Mouse (Mus musculus) intestine, postnatal 0 days (tissue): ENCODE results near the gene Vangl2. TPM values are rescaled to one million over a fixed set of nuclear protein-coding genes. Genes with fewer than 3 reads are reported as not detected.

ENCODE experiments used
- ATAC-seq: fragments of 200-750 bp; cut with Nextera tagmentation; 2 replicates; pipeline ENCODE4 v1.8.0; 2017; ENCODE audit warnings: mild to moderate bottlenecking, moderate TSS enrichment, moderate library complexity
- H3K27ac ChIP-seq: fragments of 300-500 bp; sonication (generic); 2 replicates; pipeline ENCODE4 v1.5.1; 2014; ENCODE audit warnings: mild to moderate bottlenecking, low read depth, low read length, moderate library complexity
- H3K27me3 ChIP-seq: fragments of 300-500 bp; sonication (generic); replicated peaks from 2 replicates; pipeline ENCODE4 v1.6.1; 2014; ENCODE audit warnings: low read length, mixed read lengths; ENCODE audit not compliant: control insufficient read depth, insufficient read depth
- H3K36me3 ChIP-seq: fragments of 300-500 bp; sonication (generic); 2 replicates; pipeline ENCODE4 v1.6.1; 2014; ENCODE audit warnings: mild to moderate bottlenecking, moderate library complexity; ENCODE audit not compliant: control insufficient read depth, insufficient read depth
- H3K4me1 ChIP-seq: fragments of 300-500 bp; sonication (generic); replicated peaks from 2 replicates; pipeline ENCODE4 v1.6.1; 2014; ENCODE audit warnings: antibody characterized with exemption, low read length, mixed read lengths; ENCODE audit not compliant: control insufficient read depth, insufficient read depth
- H3K4me2 ChIP-seq: fragments of 300-500 bp; sonication (generic); replicated peaks from 2 replicates; pipeline ENCODE4 v1.6.1; 2014; ENCODE audit warnings: low read depth, mild to moderate bottlenecking, moderate library complexity
- H3K4me3 ChIP-seq: fragments of 300-500 bp; sonication (generic); 2 replicates; pipeline ENCODE4 v1.5.1; 2014; ENCODE audit warnings: low read depth, low read length
- H3K9ac ChIP-seq: fragments of 300-500 bp; sonication (generic); 2 replicates; pipeline ENCODE4 v1.6.1; 2014; ENCODE audit warnings: mild to moderate bottlenecking, low read depth, low read length
- H3K9me3 ChIP-seq: fragments of 300-500 bp; sonication (generic); 2 replicates; pipeline ENCODE4 v1.6.1; 2016; ENCODE audit warnings: mixed run types; ENCODE audit not compliant: control insufficient read depth
- CTCF ChIP-seq: sonication (generic); IDR thresholded peaks from 2 replicates; pipeline ENCODE4 v1.5.1; 2016; ENCODE audit warnings: low read depth, mild to moderate bottlenecking, control low read depth, antibody characterized with exemption, moderate library complexity
- WGBS: fragments of 180-500 bp; shearing (Covaris S2); extraction: QIAGEN DNeasy Blood & Tissue Kit; methylation state at CpG from one replicate; pipeline ENCODE4 v1.1.7; 2014; 5-methylcytosine and 5-hydroxymethylcytosine counted together
- polyA plus RNA-seq: library from polyadenylated mRNA; unstranded; fragments of >200 nt; fragmentation: Nextera tagmentation; extraction: Ambion mirVana; gene quantifications from 2 replicates; pipeline ENCODE4 v1.2.1, GENCODE M21; 2015

Gene Vangl2
- polyA plus RNA-seq, 1 experiment from 2014 or later: 3.3 TPM

- Histone ChIP-seq H3K4me1 (no peaks in the 10 kb centered on the region), H3K4me2 (no peak overlapping the region), H3K9ac (no peak overlapping the region), H3K27ac (no peak overlapping the region), H3K27me3 (no peaks in the 10 kb centered on the region), H3K36me3 (no peaks in the 10 kb centered on the region), H3K9me3 (no peaks in the 10 kb centered on the region), H3K4me3 (no peak overlapping the region)
- 100% methylated on average over 1 of the region's 1 CpGs for WGBS
- no peak for ATAC-seq
- TF ChIP-seq CTCF: no peak
Observed at GRCm38 (mm10) chr1:171984121-171984520, 44.1 kb downstream of the Vangl2 start.

GRCm38 (mm10) chr1:171983372-171984001, 44.8 kb downstream of the Vangl2 start:
- Histone ChIP-seq H3K36me3 (no peaks in the 10 kb centered on the region), H3K4me1 (no peaks in the 10 kb centered on the region), H3K27me3 (no peaks in the 10 kb centered on the region), H3K4me2 (no peak overlapping the region), H3K9ac (no peak overlapping the region), H3K27ac (no peak overlapping the region), H3K9me3 (no peaks in the 10 kb centered on the region), H3K4me3 (no peak overlapping the region)
- no peak for TF ChIP-seq CTCF
- 62% methylated on average over 3 of the region's 3 CpGs for WGBS
- ATAC-seq: no peak

- H3K27ac ChIP-seq: no peak overlapping the region
- no peaks in the 10 kb centered on the region for H3K27me3 ChIP-seq
- H3K4me1 ChIP-seq: no peaks in the 10 kb centered on the region
- H3K9me3 ChIP-seq: no peaks in the 10 kb centered on the region
- H3K36me3 ChIP-seq: no peaks in the 10 kb centered on the region
- no peak for TF ChIP-seq CTCF
- ATAC-seq: no peak
- 75% methylated on average over 4 of the region's 4 CpGs for WGBS
- no peak overlapping the region for H3K4me2 ChIP-seq
- H3K4me3 ChIP-seq: no peak overlapping the region
- no peak overlapping the region for H3K9ac ChIP-seq
Observed at GRCm38 (mm10) chr1:171982740-171983139, 45.5 kb downstream of the Vangl2 start.

GRCm38 (mm10) chr1:171982170-171982569, 46.1 kb downstream of the Vangl2 start:
- H3K9ac ChIP-seq: no peak overlapping the region
- no peaks in the 10 kb centered on the region for H3K27me3 ChIP-seq
- ATAC-seq: no peak

GRCm38 (mm10) chr1:171979969-171980730, 48.1 kb downstream of the Vangl2 start:
- no peak overlapping the region for H3K4me2 ChIP-seq
- no peaks in the 10 kb centered on the region for H3K36me3 ChIP-seq
- no peak for ATAC-seq
- no peak overlapping the region for H3K27ac ChIP-seq
- H3K4me3 ChIP-seq: no peak overlapping the region
- H3K9me3 ChIP-seq: no peaks in the 10 kb centered on the region
- WGBS: 90% methylated on average over 13 of the region's 13 CpGs
- TF ChIP-seq CTCF: no peak
- no peaks in the 10 kb centered on the region for H3K27me3 ChIP-seq
- no peak overlapping the region for H3K9ac ChIP-seq
- H3K4me1 ChIP-seq: no peaks in the 10 kb centered on the region

More at GRCm38 (mm10) chr1:171982170-171982569, 46.1 kb downstream of the Vangl2 start:
- H3K4me3 ChIP-seq: no peak overlapping the region
- no peaks in the 10 kb centered on the region for H3K9me3 ChIP-seq
- H3K4me1 ChIP-seq: no peaks in the 10 kb centered on the region
- no peak for TF ChIP-seq CTCF
- WGBS: 59% methylated on average over 5 of the region's 5 CpGs
- H3K4me2 ChIP-seq: no peak overlapping the region
- H3K36me3 ChIP-seq: no peaks in the 10 kb centered on the region
- no peak overlapping the region for H3K27ac ChIP-seq

- no peaks in the 10 kb centered on the region for H3K9me3 ChIP-seq
- no peaks in the 10 kb centered on the region for H3K27me3 ChIP-seq
- no peaks in the 10 kb centered on the region for H3K36me3 ChIP-seq
- no peak overlapping the region for H3K4me3 ChIP-seq
- WGBS: 88% methylated on average over 2 of the region's 2 CpGs
- no peak for TF ChIP-seq CTCF
- no peaks in the 10 kb centered on the region for H3K4me1 ChIP-seq
- no peak overlapping the region for H3K27ac ChIP-seq
- H3K9ac ChIP-seq: no peak overlapping the region
- no peak for ATAC-seq
- no peak overlapping the region for H3K4me2 ChIP-seq
Observed at GRCm38 (mm10) chr1:171977891-171978290, 50.4 kb downstream of the Vangl2 start.
